Mouse (Mus musculus) adrenal gland, adult 8-10 months (tissue): Measurements from ENCODE around the gene B2m. TPM values are rescaled to one million over a fixed set of nuclear protein-coding genes. Genes with fewer than 3 reads are reported as not detected.

ENCODE experiments used
- DNase-seq: peaks from one replicate; pipeline ENCODE4 v3.0.0; 2022
- total RNA-seq, 4 experiments: library from RNA; stranded (reverse); gene quantifications; 2 replicates each; pipeline ENCODE4 v1.2.4; 2022

The B2m gene
- total RNA-seq, 4 experiments from 2014 or later: 769 to 879 (median 834) TPM

- DNase-seq: no peak
These were observed 2.2 kb downstream of the B2m start for GRCm38 (mm10) chr2:122149716-122150115.

DNA sequence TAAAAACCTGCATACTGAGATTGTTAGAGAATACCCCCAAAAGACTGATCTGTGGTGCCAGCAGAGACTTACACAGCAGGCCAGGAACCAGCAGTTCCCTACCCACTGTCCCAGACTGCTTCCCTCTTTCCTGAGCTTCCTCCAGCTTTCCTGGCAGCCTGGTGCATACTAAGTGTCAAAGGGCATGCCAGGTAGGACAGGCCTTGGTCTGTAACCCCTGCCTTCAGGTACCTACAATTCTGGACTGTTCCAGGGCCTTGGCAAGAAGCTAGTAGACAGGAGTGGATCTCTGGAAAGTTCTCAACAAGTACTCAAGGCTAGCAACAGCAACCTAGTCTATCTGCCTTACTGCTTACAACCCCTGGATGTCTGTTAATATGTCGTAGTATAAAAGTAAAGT lies 3.7 kb downstream of the B2m start:
- no peak for DNase-seq

DNA sequence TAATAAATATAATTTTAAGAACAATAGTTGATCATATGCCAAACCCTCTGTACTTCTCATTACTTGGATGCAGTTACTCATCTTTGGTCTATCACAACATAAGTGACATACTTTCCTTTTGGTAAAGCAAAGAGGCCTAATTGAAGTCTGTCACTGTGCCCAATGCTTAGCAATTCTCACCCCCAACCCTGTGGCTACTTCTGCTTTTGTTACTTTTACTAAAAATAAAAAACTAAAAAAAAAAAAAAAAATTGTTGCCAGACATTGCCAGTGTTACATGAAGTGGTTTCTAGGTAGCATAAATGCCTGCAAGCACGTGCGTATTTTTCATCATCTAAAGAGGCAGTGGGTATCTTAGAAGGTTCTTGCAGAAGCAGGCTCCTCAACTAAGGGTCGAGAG lies 5.4 kb downstream of the B2m start:
- DNase-seq: no peak

DNA sequence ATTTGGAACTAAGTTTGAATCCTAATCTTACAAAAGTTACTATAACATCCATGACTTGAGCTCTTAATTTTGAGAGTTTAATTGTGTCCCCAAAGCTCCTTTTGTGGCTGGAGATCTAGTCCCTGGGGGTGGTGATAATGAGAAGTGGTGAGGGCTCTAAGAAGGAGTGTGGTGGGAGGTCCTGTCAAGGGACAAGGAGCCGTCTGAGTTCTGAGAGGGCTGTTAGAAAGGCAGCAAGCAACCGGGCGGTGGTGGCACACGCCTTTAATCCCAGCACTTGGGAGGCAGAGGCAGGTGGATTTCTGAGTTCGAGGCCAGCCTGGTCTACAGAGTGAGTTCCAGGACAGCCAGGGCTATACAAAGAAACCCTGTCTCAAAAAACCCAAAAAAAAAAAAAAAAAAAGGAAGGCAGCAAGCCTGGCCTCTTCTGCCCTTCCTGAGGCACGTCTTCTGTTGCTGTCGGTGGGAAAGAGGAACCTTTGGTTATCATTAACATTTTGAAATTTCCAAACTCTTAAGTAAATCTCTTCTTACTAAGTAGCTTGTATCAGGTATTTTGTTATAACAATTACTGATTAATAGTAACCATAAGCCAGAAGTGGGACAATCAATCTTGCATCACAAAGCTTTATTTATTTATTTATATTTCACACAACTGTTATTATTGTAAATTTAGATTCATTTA lies 6.3 kb downstream of the B2m start:
- DNase-seq: no peak

DNA sequence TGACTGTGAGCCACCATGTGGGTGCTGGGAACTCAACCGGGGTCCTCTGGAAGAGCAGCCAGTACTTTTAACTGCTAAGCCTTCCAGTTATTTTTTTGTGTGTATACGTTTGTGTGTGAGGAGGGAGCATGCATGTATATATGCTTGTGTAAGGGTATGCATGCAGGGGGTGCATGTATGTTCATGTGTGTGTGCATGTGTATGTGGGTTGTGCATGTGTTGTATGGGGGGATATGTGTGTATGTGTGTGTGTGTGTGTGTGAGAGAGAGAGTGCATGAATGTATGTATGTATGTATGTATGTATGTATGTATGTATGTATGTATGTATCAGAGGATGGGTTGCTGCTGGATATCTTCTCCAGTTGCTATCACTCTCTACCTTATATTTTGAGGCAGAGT lies 7.0 kb downstream of the B2m start:
- DNase-seq: no peak

GRCm38 (mm10) chr2:122155292-122155691 lies 7.8 kb downstream of the B2m start:
- no peak for DNase-seq

GRCm38 (mm10) chr2:122156051-122156700 lies 8.7 kb downstream of the B2m start:
- DNase-seq: no peak

GRCm38 (mm10) chr2:122157561-122157960 lies 10.1 kb downstream of the B2m start:
- no peak for DNase-seq

GRCm38 (mm10) chr2:122158362-122158802 lies 10.9 kb downstream of the B2m start:
- no peak for DNase-seq

DNA sequence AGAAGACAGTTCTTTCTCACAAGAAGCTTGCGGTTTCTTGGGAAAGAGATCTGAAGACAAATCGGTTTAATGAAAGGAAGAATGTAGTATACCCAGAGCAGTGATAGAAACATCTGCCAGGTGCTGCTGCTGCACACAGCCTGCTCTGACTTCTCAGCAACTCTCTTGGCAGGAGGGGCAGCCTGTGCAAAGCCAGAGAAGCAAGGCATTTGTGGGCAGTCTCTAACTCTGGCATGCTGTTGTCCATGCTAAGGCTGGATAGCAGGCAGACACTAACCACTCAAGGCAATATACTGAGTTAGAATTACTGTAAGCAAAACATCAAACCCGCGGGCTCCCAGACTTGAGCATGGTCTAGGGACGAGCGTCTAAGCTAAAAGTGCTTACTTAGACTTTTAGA lies 12.2 kb downstream of the B2m start:
- DNase-seq: no peak

- DNase-seq: peak; percentile 54
These were observed 13.2 kb downstream of the B2m start, which contains the start of gene Trim69 for GRCm38 (mm10) chr2:122160680-122161079. Gene Trim69, plus strand, starts transcription at chr2:122160700.

DNA sequence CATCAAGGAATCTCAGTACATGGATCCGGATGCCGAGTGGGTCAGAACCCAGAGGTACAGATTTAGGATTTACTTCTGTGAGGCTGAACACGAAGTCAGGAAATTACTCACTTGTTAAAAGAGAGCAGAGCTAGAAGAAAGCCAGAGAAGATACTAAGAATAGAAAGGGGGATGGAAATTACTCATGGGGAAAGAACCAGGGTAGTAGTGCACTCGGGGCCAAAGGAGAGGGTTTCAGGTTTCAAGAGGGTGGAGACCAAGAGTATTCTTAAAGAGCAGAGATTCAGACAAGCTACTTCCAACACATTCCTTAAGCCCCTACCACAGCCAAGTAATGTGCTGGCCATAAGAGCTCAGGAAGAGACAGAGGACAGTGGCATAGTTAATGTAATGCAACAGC lies 14.1 kb downstream of the B2m start:
- DNase-seq: no peak

DNA sequence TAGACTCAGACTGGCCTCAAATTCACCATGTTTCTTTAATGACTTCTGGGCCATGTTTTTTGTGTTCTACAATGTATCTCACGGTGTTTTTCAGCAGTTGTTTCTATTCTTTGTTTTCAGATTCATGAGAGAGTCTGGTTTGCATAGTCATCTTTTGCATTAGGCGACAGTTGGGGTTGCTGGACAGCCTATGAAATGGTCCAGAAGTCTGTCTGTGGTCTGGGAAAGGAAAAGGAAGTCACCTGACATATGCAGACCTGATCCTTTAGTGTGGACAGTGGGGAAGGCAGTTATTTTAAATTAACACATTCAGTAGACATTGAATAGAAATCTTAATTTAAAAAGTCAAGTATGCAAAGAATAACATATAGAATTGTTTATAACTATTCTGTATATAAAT lies 15.0 kb downstream of the B2m start:
- no peak for DNase-seq

DNA sequence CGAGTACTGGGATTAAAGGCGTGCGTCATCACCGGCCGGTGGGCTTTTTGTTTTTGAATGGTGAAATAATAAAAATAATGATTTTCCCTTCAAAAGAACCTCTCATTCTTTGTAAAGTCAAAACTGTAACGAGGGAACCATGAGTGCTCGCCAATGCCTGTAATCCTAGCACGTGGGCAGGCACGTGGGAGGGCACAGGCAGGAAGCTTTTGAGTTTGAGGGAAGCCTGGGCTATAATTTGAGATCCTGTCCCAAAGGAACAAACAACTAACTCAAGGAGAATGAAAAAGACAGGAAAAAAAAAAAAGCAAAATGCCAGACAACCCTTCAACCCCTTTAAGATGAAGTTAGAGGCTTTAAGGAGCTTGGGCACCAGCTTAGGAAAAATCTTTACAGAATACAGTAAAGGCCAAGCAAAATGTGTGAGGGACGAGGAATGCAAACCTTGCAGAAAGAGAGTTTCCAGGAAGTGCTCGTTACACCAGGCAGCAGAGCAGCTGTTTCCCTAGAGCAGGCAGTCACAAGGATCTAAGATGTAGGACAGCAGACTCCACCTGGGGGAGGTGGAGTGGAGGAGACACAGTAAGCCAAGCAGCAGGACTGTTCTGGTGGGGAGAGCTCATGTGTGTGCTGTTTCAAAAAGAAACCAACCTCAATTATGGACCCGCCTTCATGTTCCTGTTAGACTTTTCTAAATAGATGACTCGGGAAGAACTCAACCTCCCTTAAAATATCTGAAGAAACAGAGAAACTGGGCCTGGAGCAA lies 16.1 kb downstream of the B2m start:
- no peak for DNase-seq

- DNase-seq: no peak
These were observed 16.8 kb downstream of the B2m start for GRCm38 (mm10) chr2:122164293-122164692.

- no peak for DNase-seq
These were observed 23.8 kb downstream of the B2m start for GRCm38 (mm10) chr2:122171292-122171691.

- DNase-seq: no peak
These were observed 24.7 kb downstream of the B2m start for GRCm38 (mm10) chr2:122172188-122172587.

DNA sequence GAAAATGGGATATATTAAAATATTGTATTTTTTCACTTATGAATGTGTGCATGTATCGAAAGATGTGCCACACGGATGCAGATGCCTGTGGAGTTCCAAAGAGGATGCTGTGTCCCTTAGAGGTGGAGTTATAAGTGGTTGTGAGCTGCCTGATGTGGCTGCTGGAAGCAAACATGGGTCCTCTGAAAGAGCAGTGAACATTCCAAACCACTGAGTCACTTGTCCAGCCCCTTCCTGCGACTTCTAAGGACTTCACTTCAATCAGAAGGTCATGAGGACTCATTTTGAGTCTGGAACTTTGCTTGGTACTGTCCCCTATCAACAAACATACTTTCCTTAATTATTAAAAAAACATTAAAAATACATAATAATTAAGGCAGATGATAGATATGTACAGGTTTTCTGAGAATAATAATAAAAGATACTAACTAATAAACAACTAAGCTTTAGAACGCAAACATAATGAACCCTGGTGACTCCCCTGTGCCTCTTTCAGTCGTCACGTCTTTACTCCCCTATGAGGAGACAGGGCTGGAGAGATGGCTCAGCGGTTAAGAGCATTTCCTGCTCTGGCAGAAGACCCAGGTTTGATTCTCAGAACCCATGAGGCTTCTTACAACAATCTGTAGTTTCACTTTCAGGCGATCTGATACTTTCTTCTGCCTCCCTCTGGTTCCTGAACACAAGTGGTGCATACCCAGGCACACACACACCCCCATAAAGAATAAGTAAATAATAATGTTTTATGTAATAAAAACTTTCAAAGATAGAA lies 32.8 kb downstream of the B2m start:
- no peak for DNase-seq

DNA sequence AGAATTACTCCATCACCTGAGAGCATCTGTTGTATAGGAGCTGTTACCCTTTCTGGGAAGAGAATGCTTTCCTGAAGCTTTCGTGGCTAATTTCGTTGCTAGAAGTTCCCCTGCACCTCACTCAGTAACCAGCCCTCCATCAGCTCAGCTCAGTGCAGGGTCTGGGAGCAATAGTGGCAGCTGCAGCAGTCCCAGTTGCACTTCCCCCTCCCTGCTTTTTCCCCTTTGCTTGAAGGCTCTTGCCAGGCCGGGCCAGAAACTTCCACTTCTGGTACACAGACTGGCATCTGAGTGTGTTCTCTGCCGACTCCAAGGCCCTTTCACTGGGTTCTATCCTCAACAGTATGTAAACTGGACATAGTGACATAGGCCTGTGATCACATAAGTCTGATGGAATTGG lies 37.6 kb downstream of the B2m start:
- DNase-seq: no peak

GRCm38 (mm10) chr2:122186106-122186505 lies 38.6 kb downstream of the B2m start, which contains the start of the genes Patl2 and Terb2:
Gene Patl2, minus strand, starts transcription at chr2:122186189.
Gene Terb2, plus strand, starts transcription at chr2:122186272.
- no peak for DNase-seq

DNA sequence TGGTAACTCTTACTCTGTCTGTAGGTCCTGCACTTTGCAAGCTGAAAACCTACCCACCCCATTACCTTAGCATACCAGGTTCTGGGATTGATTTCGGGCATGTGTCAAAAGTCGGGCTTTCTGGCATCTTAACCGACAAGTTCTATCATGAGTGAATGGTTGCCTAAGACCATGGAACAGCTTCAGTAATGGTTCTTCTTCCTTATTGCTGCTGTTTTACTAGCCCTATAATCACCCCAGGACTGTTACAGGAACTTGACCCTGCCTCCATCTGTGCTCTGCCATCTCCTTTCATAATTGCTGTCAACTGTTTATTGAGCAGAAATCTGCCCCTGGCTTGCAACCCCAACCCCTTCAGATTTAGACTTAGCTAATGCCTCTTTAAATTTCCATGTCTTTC lies 39.3 kb downstream of the B2m start:
- DNase-seq: no peak

GRCm38 (mm10) chr2:122191849-122192248 lies 44.4 kb downstream of the B2m start:
- DNase-seq: no peak

GRCm38 (mm10) chr2:122194509-122194929 lies 47.0 kb downstream of the B2m start:
- DNase-seq: no peak
